Mouse (Mus musculus) telencephalon, adult 2 months (tissue): ENCODE measurements around the gene Nsd1.

Experiments
- DNase-seq: peaks from one replicate; pipeline ENCODE4 v3.0.0-alpha.2; 2011; ENCODE audit warnings: low read depth, low spot score

Gene Nsd1

GRCm38 (mm10) chr13:55329109-55329682, 119.6 kb downstream of the Nsd1 start:
- no peak for DNase-seq

GRCm38 (mm10) chr13:55329683-55330566, 120.3 kb downstream of the Nsd1 start, which contains the start of gene Mxd3:
Mxd3 (minus strand) TSS chr13:55329823.
- no peak for DNase-seq

- no peak for DNase-seq
Observed at GRCm38 (mm10) chr13:55330567-55331400, 121.2 kb downstream of the Nsd1 start.

- DNase-seq, result no peak
Observed at GRCm38 (mm10) chr13:55332331-55332730, 122.7 kb downstream of the Nsd1 start.

GRCm38 (mm10) chr13:55335701-55336100, 126.1 kb downstream of the Nsd1 start:
- no peak for DNase-seq

GRCm38 (mm10) chr13:55337341-55337975, 127.9 kb downstream of the Nsd1 start:
- no peak for DNase-seq

GRCm38 (mm10) chr13:55338131-55339054, 128.8 kb downstream of the Nsd1 start:
- DNase-seq, result no peak

- no peak for DNase-seq
Observed at GRCm38 (mm10) chr13:55339259-55339658, 129.7 kb downstream of the Nsd1 start.

GRCm38 (mm10) chr13:55342469-55342868, 132.9 kb downstream of the Nsd1 start:
- DNase-seq, result no peak

- DNase-seq, result peak; percentile 79
Observed at GRCm38 (mm10) chr13:55344286-55344685, 134.7 kb downstream of the Nsd1 start.

- DNase-seq, result no peak
Observed at GRCm38 (mm10) chr13:55346745-55347144, 137.2 kb downstream of the Nsd1 start.

GRCm38 (mm10) chr13:55361145-55361544, 151.6 kb downstream of the Nsd1 start:
- DNase-seq, result no peak

GRCm38 (mm10) chr13:55361974-55362452, 152.4 kb downstream of the Nsd1 start:
- no peak for DNase-seq

GRCm38 (mm10) chr13:55362453-55363060, 153.0 kb downstream of the Nsd1 start, which contains the start of gene Lman2:
Lman2 (minus strand) TSS chr13:55362783.
- peak; percentile 99 for DNase-seq
